Mouse (Mus musculus) lung, embryonic 15.5 days (tissue): ENCODE data around the gene Gm4907. TPM values are rescaled to one million over a fixed set of nuclear protein-coding genes. Genes with fewer than 3 reads are reported as not detected.
"Not testable (repeated sequence)": the region's sequence is repeated elsewhere in the genome, so short reads cannot be mapped to it uniquely, and the experiment has no call there.

Source experiments
- ATAC-seq: fragments of 200-750 bp; cut with Nextera tagmentation; 2 replicates; pipeline ENCODE4 v1.8.0; 2017; ENCODE audit warnings: moderate number of reproducible peaks, borderline replicate concordance; ENCODE audit not compliant: low FRiP score, low TSS enrichment; ENCODE audit errors: extremely low read depth
- H3K27ac ChIP-seq: fragments of 300-500 bp; sonication (generic); 2 replicates; pipeline ENCODE4 v1.5.1; 2015; ENCODE audit warnings: moderate library complexity, mild to moderate bottlenecking, inconsistent platforms
- H3K27me3 ChIP-seq: fragments of 300-500 bp; sonication (generic); 2 replicates; pipeline ENCODE4 v1.6.1; 2015; ENCODE audit warnings: inconsistent platforms
- H3K36me3 ChIP-seq: fragments of 300-500 bp; sonication (generic); 2 replicates; pipeline ENCODE4 v1.6.1; 2015; ENCODE audit warnings: inconsistent platforms
- H3K4me1 ChIP-seq: fragments of 300-500 bp; sonication (generic); 2 replicates; pipeline ENCODE4 v1.6.1; 2015; ENCODE audit warnings: inconsistent platforms
- H3K4me2 ChIP-seq: fragments of 300-500 bp; sonication (generic); 2 replicates; pipeline ENCODE4 v1.6.1; 2015; ENCODE audit warnings: inconsistent platforms, mild to moderate bottlenecking, moderate library complexity
- H3K4me3 ChIP-seq: fragments of 300-500 bp; sonication (generic); 2 replicates; pipeline ENCODE4 v1.5.1; 2015; ENCODE audit warnings: mild to moderate bottlenecking, inconsistent platforms
- H3K9ac ChIP-seq: fragments of 300-500 bp; sonication (generic); 2 replicates; pipeline ENCODE4 v1.6.1; 2015; ENCODE audit warnings: inconsistent platforms
- H3K9me3 ChIP-seq: fragments of 300-500 bp; sonication (generic); 2 replicates; pipeline ENCODE4 v1.6.1; 2016; ENCODE audit warnings: inconsistent platforms
- WGBS: fragments of 180-500 bp; shearing (Covaris S2); methylation state at CpG from one replicate; pipeline ENCODE4 v1.1.7; 2015; 5-methylcytosine and 5-hydroxymethylcytosine counted together
- polyA plus RNA-seq: library from polyadenylated mRNA; unstranded; fragments of >200 nt; fragmentation: Nextera tagmentation; extraction: Ambion mirVana; gene quantifications from 2 replicates; pipeline ENCODE4 v1.2.1, GENCODE M21; 2015

Gm4907 gene
- polyA plus RNA-seq, result not detected in 2 replicates

DNA sequence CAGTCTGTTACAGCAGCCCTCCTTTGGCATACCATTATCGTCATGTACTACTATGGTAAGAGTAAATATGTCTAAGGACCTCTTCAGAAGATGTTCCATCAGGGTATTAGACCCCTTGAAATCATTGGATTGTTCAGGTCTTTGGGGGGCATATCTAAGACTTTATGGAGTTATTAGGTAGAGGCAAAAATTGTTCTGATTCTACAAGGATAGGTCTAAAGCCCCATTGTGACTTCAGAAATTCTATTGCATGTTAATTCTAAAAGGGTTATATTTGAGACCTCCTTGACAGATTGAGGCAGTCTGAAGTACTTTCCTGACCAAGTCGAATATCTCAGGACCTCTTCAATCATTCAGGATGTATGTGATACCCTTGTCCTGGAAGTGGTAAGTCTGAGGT lies at the start of gene Gm4907:
TSS of gene Gm4907 (plus strand) at position 301 of the 400 bp plus-strand sequence.
- not testable (repeated sequence) for H3K27me3 ChIP-seq, H3K4me1 ChIP-seq, ATAC-seq, H3K4me3 ChIP-seq, H3K4me2 ChIP-seq, H3K27ac ChIP-seq, H3K36me3 ChIP-seq, H3K9me3 ChIP-seq, H3K9ac ChIP-seq
- 58% methylated on average over 2 of the region's 2 CpGs for WGBS

DNA sequence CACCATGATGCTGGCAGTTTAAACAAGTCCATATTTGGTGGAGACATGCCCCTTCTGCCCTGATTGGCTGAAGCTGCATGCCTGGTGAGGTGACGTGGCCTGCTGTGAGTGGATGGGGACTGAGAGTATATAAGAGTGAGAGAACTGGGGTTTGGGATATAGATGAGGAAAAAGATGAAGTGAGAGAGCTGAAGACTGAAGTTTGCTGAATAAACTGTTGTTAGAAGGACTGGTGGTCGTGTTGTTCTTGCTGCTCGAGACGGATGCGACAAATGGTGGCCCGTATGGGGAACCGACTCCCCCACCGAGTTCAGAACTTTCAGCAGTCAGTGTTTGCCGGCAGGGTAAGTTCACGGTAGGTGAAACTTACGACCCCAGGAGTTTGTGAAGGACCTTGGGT lies 48.6 kb upstream of the Gm4907 start:
- WGBS, result 87% methylated on average over 11 of the region's 11 CpGs
- H3K9me3 ChIP-seq, H3K27me3 ChIP-seq, H3K4me3 ChIP-seq, H3K4me2 ChIP-seq, H3K36me3 ChIP-seq, H3K27ac ChIP-seq, ATAC-seq, H3K4me1 ChIP-seq, H3K9ac ChIP-seq: not testable (repeated sequence)

DNA sequence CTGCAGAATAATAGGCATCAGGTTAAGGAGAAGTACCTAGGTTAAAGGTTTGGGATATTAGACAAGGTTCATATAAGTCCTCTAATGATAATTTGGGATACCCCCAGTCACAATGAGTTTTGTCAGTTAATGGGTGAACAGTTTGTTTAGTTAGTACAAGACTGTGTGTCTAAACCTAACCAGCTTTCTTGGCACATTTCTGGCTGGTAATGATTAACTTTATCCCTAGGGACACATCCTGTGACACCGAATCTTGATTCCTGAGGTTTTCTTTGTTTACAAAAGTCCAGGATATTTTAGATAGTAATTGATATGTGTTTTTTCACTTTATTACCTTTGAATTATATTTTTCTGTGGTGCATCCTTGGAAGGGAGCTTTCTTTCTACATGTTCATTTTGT lies 41.4 kb upstream of the Gm4907 start:
- 49% methylated on average over 1 of the region's 1 CpGs for WGBS
- Histone ChIP-seq H3K27ac (no peak overlapping the region), H3K9ac (no peak overlapping the region), H3K4me3 (no peak overlapping the region), H3K36me3 (no peaks in the 10 kb centered on the region), H3K4me2 (no peak overlapping the region), H3K4me1 (no peaks in the 10 kb centered on the region), H3K9me3 (no peaks in the 10 kb centered on the region), H3K27me3 (no peaks in the 10 kb centered on the region)
- ATAC-seq, result no peak

DNA sequence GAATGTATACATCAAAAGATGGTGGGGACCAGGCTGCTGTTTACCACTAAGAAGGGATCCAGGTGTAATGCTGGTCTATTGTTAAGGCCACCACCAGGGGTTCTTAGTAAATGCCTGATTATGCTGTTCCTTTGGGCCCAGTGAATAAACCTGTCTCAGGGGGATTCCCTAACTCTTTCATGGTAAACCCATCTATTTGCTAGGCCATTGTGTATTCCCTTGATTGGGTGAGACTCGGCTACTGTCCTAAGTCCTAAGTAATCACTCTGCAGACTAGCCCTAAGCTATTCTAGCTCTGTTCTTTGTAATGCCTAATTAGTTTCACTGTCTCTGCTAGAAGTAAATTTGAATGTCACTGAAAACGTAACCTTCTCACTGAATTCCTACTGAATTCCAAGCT lies 71.8 kb downstream of the Gm4907 start:
- H3K9me3 ChIP-seq, result no peaks in the 10 kb centered on the region
- H3K4me2 ChIP-seq, result no peak overlapping the region
- no peaks in the 10 kb centered on the region for H3K4me1 ChIP-seq
- WGBS, result 74% methylated on average over 2 of the region's 2 CpGs
- H3K9ac ChIP-seq, result no peak overlapping the region
- no peak overlapping the region for H3K4me3 ChIP-seq
- no peak overlapping the region for H3K27ac ChIP-seq
- no peaks in the 10 kb centered on the region for H3K27me3 ChIP-seq
- H3K36me3 ChIP-seq, result no peaks in the 10 kb centered on the region
- ATAC-seq, result no peak

Other genes with a start within 250 kb of the Gm4907 start
- 6.3 and 7.7 TPM in 2 replicates for gene Wdr44, start 189.5 kb upstream of the Gm4907 start, polyA plus RNA-seq
- not detected in 2 replicates for gene Gm4985, start 76.4 kb downstream of the Gm4907 start, polyA plus RNA-seq